Mouse (Mus musculus) granulocyte monocyte progenitor cell, adult 5-6 weeks (primary cell): Measurements from ENCODE around the gene Fen1. TPM values are rescaled to one million over a fixed set of nuclear protein-coding genes. Genes with fewer than 3 reads are reported as not detected.

Experiments used
- total RNA-seq, 2 experiments: library from RNA; stranded (forward) in 1 of 2; stranded (reverse) in 1 of 2; fragments of 200-712, 200-1000 nt in 1 of 2; fragments of >200 nt in 1 of 2; fragmentation: Nextera tagmentation in 1 of 2; gene quantifications; 2 replicates each; pipeline ENCODE4 v1.2.3; 2014 to 2017

The Fen1 gene
- total RNA-seq, 2 experiments from 2014 or later, result 82.9 to 160 TPM

Other genes starting within 250 kb of the Fen1 start
- gene Fth1, start 223.6 kb downstream of the Fen1 start, total RNA-seq (2014; fragmentation: Nextera tagmentation), result 806 and 810 TPM in 2 replicates
- 350 and 359 TPM in 2 replicates for gene Fth1, start 223.6 kb downstream of the Fen1 start, total RNA-seq (2017)
- not detected in 2 replicates for gene Best1, start 202.5 kb downstream of the Fen1 start, total RNA-seq (2014; fragmentation: Nextera tagmentation)
- gene Best1, start 202.5 kb downstream of the Fen1 start, total RNA-seq (2017), result 0.09 TPM in 1 of 2 replicates, not detected in the other
- 3.7 and 8.2 TPM in 2 replicates for gene Rab3il1, start 202.5 kb downstream of the Fen1 start, total RNA-seq (2014; fragmentation: Nextera tagmentation)
- gene Rab3il1, start 202.5 kb downstream of the Fen1 start, total RNA-seq (2017), result 1.9 and 2.8 TPM in 2 replicates
- 0.38 and 0.97 TPM in 2 replicates for gene Fads3, start 162.6 kb downstream of the Fen1 start, total RNA-seq (2014; fragmentation: Nextera tagmentation)
- gene Fads3, start 162.6 kb downstream of the Fen1 start, total RNA-seq (2017), result 0.22 and 1.4 TPM in 2 replicates
- gene Fads2, start 102.4 kb downstream of the Fen1 start, total RNA-seq (2014; fragmentation: Nextera tagmentation), result 4.8 and 5.5 TPM in 2 replicates
- gene Fads2, start 102.4 kb downstream of the Fen1 start, total RNA-seq (2017), result 3.7 and 5.4 TPM in 2 replicates
- 11.3 and 14.5 TPM in 2 replicates for gene Fads1, start 21.3 kb downstream of the Fen1 start, total RNA-seq (2014; fragmentation: Nextera tagmentation)
- gene Fads1, start 21.3 kb downstream of the Fen1 start, total RNA-seq (2017), result 9.7 and 18.5 TPM in 2 replicates
- gene Tmem258, start 155 bp downstream of the Fen1 start, total RNA-seq (2014; fragmentation: Nextera tagmentation), result 356 and 442 TPM in 2 replicates
- gene Tmem258, start 155 bp downstream of the Fen1 start, total RNA-seq (2017), result 191 and 246 TPM in 2 replicates
- gene Myrf, start 36.6 kb upstream of the Fen1 start, total RNA-seq (2014; fragmentation: Nextera tagmentation), result not detected in 2 replicates
- gene Myrf, start 36.6 kb upstream of the Fen1 start, total RNA-seq (2017), result not detected in 2 replicates
- gene Dagla, start 100.7 kb upstream of the Fen1 start, total RNA-seq (2014; fragmentation: Nextera tagmentation), result 0.26 TPM in 1 of 2 replicates, not detected in the other
- not detected in 2 replicates for gene Dagla, start 100.7 kb upstream of the Fen1 start, total RNA-seq (2017)
- not detected in 2 replicates for gene Syt7, start 184.9 kb upstream of the Fen1 start, total RNA-seq (2014; fragmentation: Nextera tagmentation)
- gene Syt7, start 184.9 kb upstream of the Fen1 start, total RNA-seq (2017), result not detected in 2 replicates